ENCODE assay signal across 21 mouse cellular contexts in genomic region chr6:127868546-127868945, GRCm38 (mm10). TPM values are rescaled to one million over a fixed set of nuclear protein-coding genes. Genes with fewer than 3 reads are reported as not detected.
DNase-seq lines count a peak whose midpoint lies in the region; ATAC-seq lines count a peak whose summit lies in the region.
"Had no signal": no experiment of that assay in that cellular context is flagged by ENCODE, and none has a peak within 500 bp of the region (broad histone marks: within the 10 kb centered on the region; RNA-seq: fewer than 3 reads in every experiment).

No protein-coding gene starts in this region.

- ATAC-seq in hindbrain, embryonic 11.5 days (ENCODE audit: low FRiP score) = no peak
- no peak for ATAC-seq in embryonic facial prominence, embryonic 11.5 days (replicated peaks; ENCODE audit: insufficient number of reproducible peaks, low FRiP score, low TSS enrichment, low read depth)
- ATAC-seq in limb, embryonic 12.5 days (ENCODE audit: insufficient number of reproducible peaks, insufficient read depth, low FRiP score, low TSS enrichment, low read depth) = no peak
- no peak for ATAC-seq in heart, embryonic 11.5 days (replicated peaks; ENCODE audit: insufficient number of reproducible peaks, low FRiP score, low TSS enrichment)
- ATAC-seq: forebrain, embryonic 16.5 days; hindbrain, embryonic 16.5 days; inflammation-experienced regulatory T-cells, adult 6 months; intestine, postnatal 0 days had no signal

- H3K27me3 ChIP-seq in hindbrain, embryonic 10.5 days (ENCODE audit: insufficient read depth, poor library complexity, severe bottlenecking) = no peaks in the 10 kb centered on the region
- H3K27me3 ChIP-seq in hindbrain, embryonic 11.5 days (ENCODE audit: control insufficient read depth, insufficient read depth, low read length) = no peaks in the 10 kb centered on the region
- no peaks in the 10 kb centered on the region for H3K27me3 ChIP-seq in embryonic facial prominence, embryonic 11.5 days (ENCODE audit: control insufficient read depth, insufficient read depth, low read length)
- H3K27me3 ChIP-seq in limb, embryonic 12.5 days = no peaks in the 10 kb centered on the region
- no peaks in the 10 kb centered on the region for H3K27me3 ChIP-seq in heart, embryonic 11.5 days (ENCODE audit: control insufficient read depth, insufficient read depth, low read length)
- H3K27me3 ChIP-seq: forebrain, embryonic 12.5 days; heart, embryonic 15.5 days; hindbrain, embryonic 12.5 days had no signal

- no peak overlapping the region for H3K4me2 ChIP-seq in hindbrain, embryonic 11.5 days (replicated peaks; ENCODE audit: low read depth, low read length)
- no peak overlapping the region for H3K4me2 ChIP-seq in embryonic facial prominence, embryonic 11.5 days (ENCODE audit: low read depth, low read length)
- no peak overlapping the region for H3K4me2 ChIP-seq in limb, embryonic 12.5 days
- no peak overlapping the region for H3K4me2 ChIP-seq in heart, embryonic 11.5 days
- H3K4me2 ChIP-seq: forebrain, embryonic 12.5 days; heart, embryonic 15.5 days; hindbrain, embryonic 12.5 days had no signal

- H3K36me3 ChIP-seq in hindbrain, embryonic 10.5 days = no peaks in the 10 kb centered on the region
- H3K36me3 ChIP-seq in hindbrain, embryonic 11.5 days (ENCODE audit: control insufficient read depth, insufficient read depth, low read length) = no peaks in the 10 kb centered on the region
- H3K36me3 ChIP-seq in embryonic facial prominence, embryonic 11.5 days (replicated peaks; ENCODE audit: control insufficient read depth, insufficient read depth, low read depth, low read length) = no peaks in the 10 kb centered on the region; the same call in 1 of the 2 replicates
- H3K36me3 ChIP-seq in limb, embryonic 12.5 days = no peaks in the 10 kb centered on the region
- H3K36me3 ChIP-seq in heart, embryonic 11.5 days (ENCODE audit: control insufficient read depth, insufficient read depth, low read length) = no peaks in the 10 kb centered on the region
- H3K36me3 ChIP-seq: forebrain, embryonic 12.5 days; heart, embryonic 10.5 days; heart, embryonic 15.5 days; hindbrain, embryonic 12.5 days had no signal

- peak; percentile 31 for DNase-seq in embryo, embryonic 9.5 days (ENCODE audit: extremely low spot score)
- no peak for DNase-seq in embryo, embryonic 10.5 days (ENCODE audit: low spot score)
- no peak for DNase-seq in hindbrain, embryonic 10.5 days (ENCODE audit: low spot score)
- no peak for DNase-seq in hindbrain, embryonic 11.5 days (ENCODE audit: low spot score)
- DNase-seq in embryonic facial prominence, embryonic 11.5 days (ENCODE audit: low spot score) = no peak
- DNase-seq: adrenal gland, postnatal 10 days; cerebellum, adult 11-12 months; cerebellum, adult 9-10 months; cerebellum, postnatal 25 days; gastrocnemius, postnatal 36 days; heart, adult 18-20 months had no signal

- no peak overlapping the region for H3K4me3 ChIP-seq in hindbrain, embryonic 10.5 days
- no peak overlapping the region for H3K4me3 ChIP-seq in hindbrain, embryonic 11.5 days (ENCODE audit: low read depth, low read length)
- H3K4me3 ChIP-seq in embryonic facial prominence, embryonic 11.5 days (ENCODE audit: low read depth, low read length) = no peak overlapping the region
- H3K4me3 ChIP-seq in limb, embryonic 12.5 days (replicated peaks) = no peak overlapping the region
- no peak overlapping the region for H3K4me3 ChIP-seq in heart, embryonic 11.5 days (ENCODE audit: low read depth, low read length)
- H3K4me3 ChIP-seq: forebrain, embryonic 12.5 days; heart, embryonic 10.5 days; heart, embryonic 15.5 days; hindbrain, embryonic 12.5 days had no signal

- H3K4me1 ChIP-seq in hindbrain, embryonic 10.5 days (replicated peaks) = peaks cover 12% of the 10 kb centered on the region
- no peaks in the 10 kb centered on the region for H3K4me1 ChIP-seq in hindbrain, embryonic 11.5 days (replicated peaks; ENCODE audit: control insufficient read depth, insufficient read depth, low read length)
- peaks cover 2% of the 10 kb centered on the region for H3K4me1 ChIP-seq in embryonic facial prominence, embryonic 11.5 days (ENCODE audit: control insufficient read depth, insufficient read depth, low read length)
- peaks cover 34% of the 10 kb centered on the region for H3K4me1 ChIP-seq in limb, embryonic 12.5 days (replicated peaks)
- H3K4me1 ChIP-seq in heart, embryonic 11.5 days (ENCODE audit: control insufficient read depth, insufficient read depth, low read length) = no peaks in the 10 kb centered on the region
- H3K4me1 ChIP-seq: forebrain, embryonic 12.5 days; heart, embryonic 10.5 days; heart, embryonic 15.5 days had no signal

- H3K9me3 ChIP-seq in hindbrain, embryonic 10.5 days = peaks cover 6% of the 10 kb centered on the region; the same call in 1 of the 2 replicates
- H3K9me3 ChIP-seq in hindbrain, embryonic 11.5 days (ENCODE audit: control insufficient read depth, low read length) = no peaks in the 10 kb centered on the region
- H3K9me3 ChIP-seq in embryonic facial prominence, embryonic 11.5 days (replicated peaks; ENCODE audit: control insufficient read depth, low read length) = no peaks in the 10 kb centered on the region
- peaks cover 6% of the 10 kb centered on the region; the same call in 1 of the 2 replicates for H3K9me3 ChIP-seq in limb, embryonic 12.5 days
- no peaks in the 10 kb centered on the region; the same call in 1 of the 2 replicates for H3K9me3 ChIP-seq in heart, embryonic 11.5 days (replicated peaks; ENCODE audit: control insufficient read depth, low read length)
- H3K9me3 ChIP-seq: heart, embryonic 10.5 days; heart, embryonic 15.5 days; hindbrain, embryonic 12.5 days had no signal

- 55% methylated on average over 8 of the region's 8 CpGs for WGBS in hindbrain, embryonic 10.5 days
- WGBS in hindbrain, embryonic 11.5 days = 58% methylated on average over 8 of the region's 8 CpGs
- WGBS in embryonic facial prominence, embryonic 11.5 days = 38% methylated on average over 8 of the region's 8 CpGs
- 60% methylated on average over 8 of the region's 8 CpGs for WGBS in limb, embryonic 12.5 days
- WGBS in heart, embryonic 11.5 days (ENCODE audit: insufficient replicate concordance) = 69% methylated on average over 8 of the region's 8 CpGs

- H3K9ac ChIP-seq in hindbrain, embryonic 11.5 days (ENCODE audit: low read depth, low read length) = no peak overlapping the region
- no peak overlapping the region for H3K9ac ChIP-seq in embryonic facial prominence, embryonic 11.5 days (replicated peaks; ENCODE audit: low read length)
- no peak overlapping the region for H3K9ac ChIP-seq in limb, embryonic 12.5 days (replicated peaks)
- no peak overlapping the region for H3K9ac ChIP-seq in heart, embryonic 11.5 days (ENCODE audit: low read depth, low read length)
- H3K9ac ChIP-seq: forebrain, embryonic 12.5 days; heart, embryonic 15.5 days; hindbrain, embryonic 12.5 days had no signal

- H3K27ac ChIP-seq in hindbrain, embryonic 10.5 days = peak overlapping the region; percentile 47; the same call in 1 of the 2 replicates
- no peak overlapping the region for H3K27ac ChIP-seq in hindbrain, embryonic 11.5 days (ENCODE audit: low read depth, low read length)
- 0 out of 2 replicates have a peak overlapping the region, but pooled peaks have one; percentile 9 for H3K27ac ChIP-seq in embryonic facial prominence, embryonic 11.5 days (replicated peaks; ENCODE audit: low read depth, low read length)
- 0 out of 2 replicates have a peak overlapping the region, but pooled peaks have one; percentile 29 for H3K27ac ChIP-seq in limb, embryonic 12.5 days
- no peak overlapping the region for H3K27ac ChIP-seq in heart, embryonic 11.5 days (ENCODE audit: low read depth, low read length)
- H3K27ac ChIP-seq: forebrain, embryonic 12.5 days; heart, embryonic 10.5 days; heart, embryonic 15.5 days; hindbrain, embryonic 12.5 days had no signal

RNA-seq across cellular contexts. Expression of gene Tspan11, which starts 18.8 kb away (rescaled TPM):
- 6.8 and 15.4 TPM in 2 replicates for polyA plus RNA-seq in hindbrain, embryonic 10.5 days (2016; fragmentation: Nextera tagmentation; extraction: Ambion mirVana)
- polyA plus RNA-seq in hindbrain, embryonic 11.5 days (2014; fragmentation: Nextera tagmentation; extraction: Ambion mirVana) = 17.4 and 17.9 TPM in 2 replicates
- 14.3 TPM in 2 replicates for polyA plus RNA-seq in embryonic facial prominence, embryonic 11.5 days (2014; fragmentation: Nextera tagmentation; extraction: Ambion mirVana)
- polyA plus RNA-seq in limb, embryonic 12.5 days (2016; fragmentation: Nextera tagmentation; extraction: Ambion mirVana) = 14.9 and 15.7 TPM in 2 replicates
- polyA plus RNA-seq in heart, embryonic 11.5 days (2014; fragmentation: Nextera tagmentation; extraction: Ambion mirVana) = 2.0 and 2.9 TPM in 2 replicates
- polyA plus RNA-seq: inflammation-experienced regulatory T-cells, adult 6 months had no signal

Comparison
In these comparisons a context has a peak if more than half of its experiments do, and no peak if none do; other contexts are left out.
1. H3K27ac ChIP-seq: peak in hindbrain, embryonic 10.5 days (single experiment), embryonic facial prominence, embryonic 11.5 days (single experiment) and limb, embryonic 12.5 days (single experiment); none in hindbrain, embryonic 11.5 days (single experiment) and heart, embryonic 11.5 days (single experiment).